Mouse (Mus musculus) forebrain, embryonic 10.5 days (tissue): ENCODE measurements around the gene Fbxo40. TPM values are rescaled to one million over a fixed set of nuclear protein-coding genes. Genes with fewer than 3 reads are reported as not detected.

Experiments
- DNase-seq: peaks from one replicate; pipeline ENCODE4 v3.0.0-alpha.2; 2017; ENCODE audit warnings: low spot score; ENCODE audit errors: extremely low spot score
- H3K27ac ChIP-seq: fragments of 300-500 bp; sonication (generic); 2 replicates; pipeline ENCODE4 v1.5.1; 2016; ENCODE audit warnings: mild to moderate bottlenecking
- H3K27me3 ChIP-seq: fragments of 300-500 bp; sonication (generic); 2 replicates; pipeline ENCODE4 v1.6.1; 2016; ENCODE audit warnings: mild to moderate bottlenecking; ENCODE audit not compliant: poor library complexity, severe bottlenecking
- H3K36me3 ChIP-seq: fragments of 300-500 bp; sonication (generic); replicated peaks from 2 replicates; pipeline ENCODE4 v1.6.1; 2016; ENCODE audit warnings: mild to moderate bottlenecking, moderate library complexity
- H3K4me1 ChIP-seq: fragments of 300-500 bp; sonication (generic); 2 replicates; pipeline ENCODE4 v1.6.1; 2016
- H3K4me3 ChIP-seq: fragments of 300-500 bp; sonication (generic); 2 replicates; pipeline ENCODE4 v1.5.1; 2016; ENCODE audit warnings: mild to moderate bottlenecking, moderate library complexity
- H3K9me3 ChIP-seq: fragments of 300-500 bp; sonication (generic); 2 replicates; pipeline ENCODE4 v1.6.1; 2016; ENCODE audit warnings: mild to moderate bottlenecking, moderate library complexity
- WGBS: fragments of 180-500 bp; shearing (Covaris S2); methylation state at CpG from one replicate; pipeline ENCODE4 v1.1.7; 2016; 5-methylcytosine and 5-hydroxymethylcytosine counted together
- polyA plus RNA-seq: library from polyadenylated mRNA; unstranded; fragments of >200 nt; fragmentation: Nextera tagmentation; extraction: Ambion mirVana; gene quantifications from 2 replicates; pipeline ENCODE4 v1.2.1, GENCODE M21; 2016

Fbxo40 gene
- polyA plus RNA-seq, 1 experiment from 2014 or later: 0.12 TPM

GRCm38 (mm10) chr16:36941137-36941727, 49.0 kb downstream of the Fbxo40 start:
- WGBS: 80% methylated on average over 6 of the region's 6 CpGs
- Histone ChIP-seq H3K27ac (no peak overlapping the region), H3K27me3 (no peaks in the 10 kb centered on the region), H3K4me3 (no peak overlapping the region), H3K4me1 (peaks cover 15% of the 10 kb centered on the region), H3K36me3 (no peaks in the 10 kb centered on the region), H3K9me3 (no peaks in the 10 kb centered on the region)
- no peak for DNase-seq

GRCm38 (mm10) chr16:36935814-36936213, 54.5 kb downstream of the Fbxo40 start:
- 94% methylated on average over 3 of the region's 3 CpGs for WGBS
- DNase-seq: no peak
- H3K4me3 ChIP-seq: no peak overlapping the region
- H3K36me3 ChIP-seq: peaks cover 25% of the 10 kb centered on the region
- no peaks in the 10 kb centered on the region for H3K4me1 ChIP-seq
- no peaks in the 10 kb centered on the region for H3K9me3 ChIP-seq
- H3K27me3 ChIP-seq: no peaks in the 10 kb centered on the region
- H3K27ac ChIP-seq: no peak overlapping the region

- no peak for DNase-seq
- no peak within 1 kb of the TSS for H3K27ac ChIP-seq
- no peak within 1 kb of the TSS for H3K4me3 ChIP-seq
- no peaks in the 10 kb centered on the region for H3K27me3 ChIP-seq
- no peaks in the 10 kb centered on the region for H3K4me1 ChIP-seq
- H3K9me3 ChIP-seq: no peaks in the 10 kb centered on the region
- peaks cover 33% of the 10 kb centered on the region for H3K36me3 ChIP-seq
- WGBS: 86% methylated on average over 7 of the region's 7 CpGs
Observed at GRCm38 (mm10) chr16:36934841-36935620, 55.2 kb downstream of the Fbxo40 start, which contains the start of gene Hcls1. Hcls1 (plus strand) TSS chr16:36934983.

- Histone ChIP-seq H3K4me1 (no peaks in the 10 kb centered on the region), H3K27ac (no peak overlapping the region), H3K4me3 (no peak overlapping the region), H3K36me3 (peaks cover 40% of the 10 kb centered on the region), H3K9me3 (no peaks in the 10 kb centered on the region), H3K27me3 (no peaks in the 10 kb centered on the region)
- no peak for DNase-seq
- 85% methylated on average over 6 of the region's 6 CpGs for whole genome bisulfite sequencing
Observed at GRCm38 (mm10) chr16:36934131-36934840, 56.0 kb downstream of the Fbxo40 start.

GRCm38 (mm10) chr16:36932546-36932945, 57.7 kb downstream of the Fbxo40 start:
- no peak overlapping the region for H3K27ac ChIP-seq
- peaks cover 58% of the 10 kb centered on the region for H3K36me3 ChIP-seq
- 89% methylated on average over 6 of the region's 6 CpGs for WGBS
- H3K4me1 ChIP-seq: no peaks in the 10 kb centered on the region
- H3K4me3 ChIP-seq: no peak overlapping the region
- no peaks in the 10 kb centered on the region for H3K9me3 ChIP-seq
- DNase-seq: no peak
- H3K27me3 ChIP-seq: no peaks in the 10 kb centered on the region

- Histone ChIP-seq H3K27me3 (no peaks in the 10 kb centered on the region), H3K4me1 (no peaks in the 10 kb centered on the region), H3K9me3 (no peaks in the 10 kb centered on the region), H3K27ac (no peak overlapping the region), H3K4me3 (no peak overlapping the region), H3K36me3 (peaks cover 61% of the 10 kb centered on the region)
- WGBS: 88% methylated on average over 3 of the region's 3 CpGs
- DNase-seq: no peak
Observed at GRCm38 (mm10) chr16:36931976-36932375, 58.3 kb downstream of the Fbxo40 start.

- Histone ChIP-seq H3K4me3 (no peak overlapping the region), H3K27ac (no peak overlapping the region), H3K9me3 (no peaks in the 10 kb centered on the region), H3K36me3 (peaks cover 67% of the 10 kb centered on the region), H3K4me1 (no peaks in the 10 kb centered on the region), H3K27me3 (no peaks in the 10 kb centered on the region)
- no peak for DNase-seq
- 96% methylated on average over 10 of the region's 10 CpGs for WGBS
Observed at GRCm38 (mm10) chr16:36931381-36931780, 58.9 kb downstream of the Fbxo40 start.

GRCm38 (mm10) chr16:36930231-36931136, 59.8 kb downstream of the Fbxo40 start:
- H3K4me3 ChIP-seq: no peak overlapping the region
- 90% methylated on average over 11 of the region's 11 CpGs for WGBS
- H3K4me1 ChIP-seq: no peaks in the 10 kb centered on the region
- no peaks in the 10 kb centered on the region for H3K9me3 ChIP-seq
- peaks cover 76% of the 10 kb centered on the region for H3K36me3 ChIP-seq
- H3K27me3 ChIP-seq: no peaks in the 10 kb centered on the region
- DNase-seq: no peak
- no peak overlapping the region for H3K27ac ChIP-seq

- no peaks in the 10 kb centered on the region for H3K4me1 ChIP-seq
- no peak overlapping the region for H3K4me3 ChIP-seq
- H3K9me3 ChIP-seq: no peaks in the 10 kb centered on the region
- 97% methylated on average over 7 of the region's 7 CpGs for WGBS
- DNase-seq: no peak
- no peak overlapping the region for H3K27ac ChIP-seq
- no peaks in the 10 kb centered on the region for H3K27me3 ChIP-seq
- peaks cover 88% of the 10 kb centered on the region for H3K36me3 ChIP-seq
Observed at GRCm38 (mm10) chr16:36929216-36929615, 61.1 kb downstream of the Fbxo40 start.

GRCm38 (mm10) chr16:36928106-36928500, 62.2 kb downstream of the Fbxo40 start:
- Histone ChIP-seq H3K4me3 (no peak overlapping the region), H3K36me3 (peaks cover 86% of the 10 kb centered on the region), H3K27ac (no peak overlapping the region), H3K4me1 (no peaks in the 10 kb centered on the region), H3K9me3 (no peaks in the 10 kb centered on the region), H3K27me3 (no peaks in the 10 kb centered on the region)
- WGBS: 90% methylated on average over 8 of the region's 8 CpGs
- no peak for DNase-seq

GRCm38 (mm10) chr16:36927495-36928105, 62.7 kb downstream of the Fbxo40 start:
- H3K36me3 ChIP-seq: peaks cover 85% of the 10 kb centered on the region
- H3K27ac ChIP-seq: no peak overlapping the region
- no peaks in the 10 kb centered on the region for H3K4me1 ChIP-seq
- no peak overlapping the region for H3K4me3 ChIP-seq
- no peaks in the 10 kb centered on the region for H3K27me3 ChIP-seq
- WGBS: 92% methylated on average over 10 of the region's 10 CpGs
- no peak for DNase-seq
- no peaks in the 10 kb centered on the region for H3K9me3 ChIP-seq
